Mouse (Mus musculus) midbrain, postnatal 0 days (tissue): ENCODE measurements around the gene Ywhag. TPM values are rescaled to one million over a fixed set of nuclear protein-coding genes. Genes with fewer than 3 reads are reported as not detected.

Source experiments
- ATAC-seq: fragments of 200-750 bp; cut with Nextera tagmentation; 2 replicates; pipeline ENCODE4 v1.8.0; 2017; ENCODE audit warnings: moderate number of reproducible peaks, mild to moderate bottlenecking, moderate TSS enrichment, moderate library complexity; ENCODE audit not compliant: low FRiP score
- DNase-seq: peaks from one replicate; pipeline ENCODE4 v3.0.0-alpha.2; 2015; ENCODE audit warnings: low spot score
- H3K27ac ChIP-seq: fragments of 300-500 bp; sonication (generic); 2 replicates; pipeline ENCODE4 v1.5.1; 2014; ENCODE audit warnings: low read depth, mild to moderate bottlenecking, low read length, mixed read lengths
- H3K27me3 ChIP-seq: fragments of 300-500 bp; sonication (generic); 2 replicates; pipeline ENCODE4 v1.6.1; 2014; ENCODE audit warnings: low read length, control low read depth, mixed read lengths; ENCODE audit not compliant: insufficient read depth
- H3K36me3 ChIP-seq: fragments of 300-500 bp; sonication (generic); 2 replicates; pipeline ENCODE4 v1.6.1; 2014; ENCODE audit warnings: low read length, control low read depth, mixed read lengths; ENCODE audit not compliant: insufficient read depth
- H3K4me1 ChIP-seq: fragments of 300-500 bp; sonication (generic); 2 replicates; pipeline ENCODE4 v1.6.1; 2014; ENCODE audit warnings: mild to moderate bottlenecking, control low read depth, antibody characterized with exemption, low read length, mixed read lengths; ENCODE audit not compliant: insufficient read depth
- H3K4me2 ChIP-seq: fragments of 300-500 bp; sonication (generic); 2 replicates; pipeline ENCODE4 v1.6.1; 2014; ENCODE audit warnings: low read depth, mild to moderate bottlenecking, low read length, mixed read lengths; ENCODE audit not compliant: poor library complexity, severe bottlenecking
- H3K4me3 ChIP-seq: fragments of 300-500 bp; sonication (generic); 2 replicates; pipeline ENCODE4 v1.5.1; 2014; ENCODE audit warnings: low read depth, mild to moderate bottlenecking, low read length, moderate library complexity
- H3K9ac ChIP-seq: fragments of 300-500 bp; sonication (generic); replicated peaks from 2 replicates; pipeline ENCODE4 v1.6.1; 2014; ENCODE audit warnings: mild to moderate bottlenecking, low read length, moderate library complexity, mixed read lengths; ENCODE audit not compliant: poor library complexity, severe bottlenecking
- H3K9me3 ChIP-seq: fragments of 300-500 bp; sonication (generic); 2 replicates; pipeline ENCODE4 v1.6.1; 2016; ENCODE audit warnings: low read length, control low read depth
- CTCF ChIP-seq: IDR thresholded peaks from 2 replicates; pipeline ENCODE4 v1.5.1; 2016; ENCODE audit warnings: antibody characterized with exemption, mild to moderate bottlenecking
- WGBS: fragments of 180-500 bp; shearing (Covaris S2); extraction: QIAGEN DNeasy Blood & Tissue Kit; methylation state at CpG from one replicate; pipeline ENCODE4 v1.1.7; 2014; 5-methylcytosine and 5-hydroxymethylcytosine counted together
- polyA plus RNA-seq: library from polyadenylated mRNA; unstranded; fragments of >200 nt; fragmentation: Nextera tagmentation; extraction: Ambion mirVana; gene quantifications from 2 replicates; pipeline ENCODE4 v1.2.1, GENCODE M21; 2015
- total RNA-seq: library from RNA; depleted of rRNA; stranded (reverse); fragments of >200 nt; gene quantifications from 2 replicates; pipeline ENCODE4 v1.2.3, GENCODE M21; 2014

Ywhag gene
- total and polyA plus RNA-seq, 2 experiments from 2014 or later: 357 to 919 TPM

DNA sequence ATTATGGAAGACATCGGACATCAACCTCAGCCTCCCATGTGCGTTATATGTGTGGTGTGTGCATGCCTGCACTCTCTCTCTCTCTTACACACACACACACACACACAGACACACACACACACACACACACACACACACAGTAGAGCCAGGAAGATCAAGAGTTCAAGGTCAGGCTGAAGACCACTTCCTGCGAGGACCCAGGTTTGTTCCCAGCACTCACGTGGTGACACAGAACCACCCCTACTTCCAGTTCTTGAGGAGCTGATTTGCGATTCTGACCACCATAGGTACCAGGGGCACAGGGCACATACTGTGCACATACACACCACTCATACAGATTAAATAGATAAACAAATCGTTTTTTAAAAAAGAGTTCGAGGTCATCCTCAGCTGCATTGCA is 37.5 kb upstream of the Ywhag start:
- no peaks in the 10 kb centered on the region for H3K36me3 ChIP-seq
- no peak for ATAC-seq
- no peak overlapping the region for H3K4me2 ChIP-seq
- no peaks in the 10 kb centered on the region for H3K4me1 ChIP-seq
- H3K9me3 ChIP-seq: no peaks in the 10 kb centered on the region
- DNase-seq: no peak
- H3K9ac ChIP-seq: no peak overlapping the region
- TF ChIP-seq CTCF: no peak
- H3K4me3 ChIP-seq: no peak overlapping the region
- no peaks in the 10 kb centered on the region for H3K27me3 ChIP-seq
- WGBS: 89% methylated on average over 7 of the region's 7 CpGs
- H3K27ac ChIP-seq: no peak overlapping the region

DNA sequence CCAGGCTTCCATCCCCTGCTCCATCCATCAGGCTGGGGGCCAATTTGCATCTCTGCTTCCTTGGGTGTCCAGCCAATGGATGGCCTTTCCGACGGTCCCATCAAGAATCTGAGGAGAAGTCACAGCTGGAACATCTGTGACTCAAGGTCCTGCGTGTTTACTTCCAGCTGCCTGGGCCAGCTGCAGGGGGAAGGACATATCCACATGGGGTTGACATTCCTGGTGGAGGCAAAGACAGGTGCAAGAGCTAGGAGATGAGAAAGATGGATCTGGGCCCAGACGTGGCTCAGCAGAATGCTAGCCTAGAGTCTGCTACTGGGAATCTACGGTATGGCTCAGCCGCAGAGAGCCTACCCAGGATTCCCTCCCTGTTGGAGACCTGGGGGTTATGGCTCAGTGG is 35.8 kb upstream of the Ywhag start:
- Histone ChIP-seq H3K4me2 (no peak overlapping the region), H3K9me3 (no peaks in the 10 kb centered on the region), H3K9ac (no peak overlapping the region), H3K4me3 (no peak overlapping the region), H3K27me3 (no peaks in the 10 kb centered on the region), H3K4me1 (no peaks in the 10 kb centered on the region), H3K27ac (no peak overlapping the region), H3K36me3 (no peaks in the 10 kb centered on the region)
- DNase-seq (no peak), ATAC-seq (no peak)
- TF ChIP-seq CTCF: no peak
- WGBS: 74% methylated on average over 6 of the region's 6 CpGs

DNA sequence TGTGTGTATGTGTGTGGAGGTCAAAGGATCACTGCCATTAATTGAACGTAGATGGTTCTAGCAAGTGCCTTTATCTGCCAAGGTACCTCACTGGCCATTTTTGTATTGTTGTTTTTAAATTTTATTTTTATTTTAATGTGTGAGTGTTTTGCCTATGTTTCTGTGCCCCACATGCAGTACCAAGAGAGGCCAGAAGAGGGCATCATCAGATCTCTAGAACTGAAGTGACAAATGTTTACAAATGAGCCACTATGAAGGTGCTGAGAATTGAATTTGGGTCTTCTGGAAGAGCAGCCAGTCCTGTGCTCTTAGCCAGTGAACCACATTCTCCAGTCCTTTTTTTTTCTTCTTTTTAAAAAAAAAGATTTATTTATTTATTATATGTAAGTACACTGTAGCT is 34.4 kb upstream of the Ywhag start:
- no peak overlapping the region for H3K4me3 ChIP-seq
- ATAC-seq (no peak), DNase-seq (no peak)
- TF ChIP-seq CTCF: peak; percentile 69
- no peaks in the 10 kb centered on the region for H3K9me3 ChIP-seq
- H3K27me3 ChIP-seq: no peaks in the 10 kb centered on the region
- H3K27ac ChIP-seq: no peak overlapping the region
- H3K9ac ChIP-seq: no peak overlapping the region
- WGBS: 61% methylated on average over 1 of the region's 1 CpGs
- H3K36me3 ChIP-seq: no peaks in the 10 kb centered on the region
- no peak overlapping the region for H3K4me2 ChIP-seq
- H3K4me1 ChIP-seq: no peaks in the 10 kb centered on the region

DNA sequence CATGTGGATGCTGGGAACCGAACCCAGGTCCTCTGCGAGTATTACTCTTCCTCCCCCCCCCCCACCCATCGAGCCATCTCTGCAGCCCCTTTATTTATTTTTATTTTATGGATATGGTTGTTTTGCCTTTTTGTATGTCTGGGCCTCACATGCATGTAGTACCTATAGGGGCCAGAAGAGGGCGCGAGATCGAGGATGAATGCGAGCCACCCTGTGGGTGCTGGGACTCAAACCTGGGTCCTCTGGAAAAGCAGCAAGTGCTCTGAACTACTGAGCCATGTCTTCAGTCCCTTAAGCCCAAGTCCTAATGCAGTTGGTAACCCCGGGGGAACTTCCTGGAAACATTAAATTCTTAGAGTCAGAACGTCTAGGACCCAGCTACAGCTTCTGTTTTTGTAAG is 32.5 kb upstream of the Ywhag start:
- no peak for DNase-seq
- H3K9ac ChIP-seq: no peak overlapping the region
- H3K4me2 ChIP-seq: no peak overlapping the region
- WGBS: 60% methylated on average over 9 of the region's 9 CpGs
- no peak overlapping the region for H3K27ac ChIP-seq
- no peaks in the 10 kb centered on the region for H3K9me3 ChIP-seq
- TF ChIP-seq CTCF: peak; percentile 49
- no peaks in the 10 kb centered on the region for H3K36me3 ChIP-seq
- no peaks in the 10 kb centered on the region for H3K27me3 ChIP-seq
- no peak for ATAC-seq
- H3K4me3 ChIP-seq: no peak overlapping the region
- no peaks in the 10 kb centered on the region for H3K4me1 ChIP-seq

DNA sequence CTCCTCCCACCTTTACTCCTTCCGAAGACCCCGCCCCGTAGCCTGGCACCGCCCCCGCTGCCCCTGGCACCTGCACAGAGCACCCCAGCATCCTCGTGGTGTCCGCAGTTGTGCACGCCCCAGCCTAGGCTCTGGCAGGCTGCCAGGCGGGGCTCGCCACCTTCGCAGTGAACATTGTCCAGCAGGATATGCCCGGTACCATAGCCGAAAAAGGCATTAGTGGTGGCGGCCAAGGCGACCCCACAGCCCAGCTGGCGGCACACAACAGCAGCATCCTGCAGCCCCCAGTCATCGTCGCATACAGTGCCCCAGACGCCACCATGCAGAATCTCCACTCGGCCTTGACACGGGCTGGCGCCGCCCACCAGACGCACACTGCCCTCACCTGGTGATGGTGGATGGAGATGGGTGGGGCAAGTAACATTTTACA is 31.1 kb upstream of the Ywhag start:
- peak overlapping the region; percentile 40 for H3K4me2 ChIP-seq
- H3K36me3 ChIP-seq: no peaks in the 10 kb centered on the region
- no peak for ATAC-seq
- DNase-seq: no peak
- no peaks in the 10 kb centered on the region for H3K27me3 ChIP-seq
- peak; percentile 53 for TF ChIP-seq CTCF
- peak overlapping the region; percentile 36; the same call in 1 of the 2 replicates for H3K9ac ChIP-seq
- peak overlapping the region; percentile 15; the same call in 1 of the 2 replicates for H3K4me3 ChIP-seq
- H3K4me1 ChIP-seq: no peaks in the 10 kb centered on the region; the same call in 1 of the 2 replicates
- H3K9me3 ChIP-seq: no peaks in the 10 kb centered on the region
- no peak overlapping the region for H3K27ac ChIP-seq
- WGBS: 13% methylated on average over 24 of the region's 24 CpGs

DNA sequence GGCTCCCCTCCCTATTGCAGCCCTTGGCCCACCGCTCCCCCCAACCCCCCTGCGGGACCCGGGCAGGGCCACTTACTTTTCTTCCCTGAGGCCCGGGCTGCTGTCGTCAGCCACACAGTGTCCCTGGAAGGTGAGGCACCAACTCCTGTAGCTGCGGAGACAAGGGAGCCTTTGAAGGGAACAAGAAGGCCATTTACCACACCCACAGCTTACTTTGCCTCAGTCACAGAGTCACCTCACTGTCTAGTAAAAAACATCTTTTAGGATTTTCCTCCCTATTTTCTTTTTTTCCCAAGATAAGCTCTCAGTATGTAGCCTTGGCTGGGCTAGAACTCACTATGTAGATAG is 28.8 kb upstream of the Ywhag start:
- DNase-seq: no peak
- H3K36me3 ChIP-seq: no peaks in the 10 kb centered on the region
- H3K4me2 ChIP-seq: peak overlapping the region; percentile 96
- H3K27ac ChIP-seq: peak overlapping the region; percentile 95
- H3K4me3 ChIP-seq: peak overlapping the region; percentile 56
- 1% methylated on average over 6 of the region's 6 CpGs for WGBS
- H3K27me3 ChIP-seq: no peaks in the 10 kb centered on the region
- H3K4me1 ChIP-seq: no peaks in the 10 kb centered on the region; the same call in 1 of the 2 replicates
- H3K9me3 ChIP-seq: no peaks in the 10 kb centered on the region
- peak overlapping the region; percentile 95 for H3K9ac ChIP-seq
- ATAC-seq: no peak
- no peak for TF ChIP-seq CTCF
